Mouse (Mus musculus): ENCODE results near the gene Olfr401. TPM values are rescaled to one million over a fixed set of nuclear protein-coding genes. Genes with fewer than 3 reads are reported as not detected.

Gene Olfr401
- polyA plus RNA-seq, 1 experiment from 2014 or later, result not detected

Other genes starting within 250 kb of the Olfr401 start
- not detected in 2 replicates for gene Olfr394, start 222.9 kb upstream of the Olfr401 start, polyA plus RNA-seq (2014; fragmentation: Nextera tagmentation; extraction: Ambion mirVana)
- gene Olfr395, start 204.4 kb upstream of the Olfr401 start, polyA plus RNA-seq (2014; fragmentation: Nextera tagmentation; extraction: Ambion mirVana), result not detected in 2 replicates
- gene Olfr23, start 177.0 kb upstream of the Olfr401 start, polyA plus RNA-seq (2014; fragmentation: Nextera tagmentation; extraction: Ambion mirVana), result not detected in 2 replicates
- not detected in 2 replicates for gene Olfr397, start 152.9 kb upstream of the Olfr401 start, polyA plus RNA-seq (2014; fragmentation: Nextera tagmentation; extraction: Ambion mirVana)
- gene Olfr398, start 123.3 kb upstream of the Olfr401 start, polyA plus RNA-seq (2014; fragmentation: Nextera tagmentation; extraction: Ambion mirVana), result not detected in 2 replicates
- not detected in 2 replicates for gene Olfr139, start 57.2 kb upstream of the Olfr401 start, polyA plus RNA-seq (2014; fragmentation: Nextera tagmentation; extraction: Ambion mirVana)
- gene Olfr399, start 57.1 kb upstream of the Olfr401 start, polyA plus RNA-seq (2014; fragmentation: Nextera tagmentation; extraction: Ambion mirVana), result not detected in 2 replicates
- not detected in 2 replicates for gene Zfp616, start 43.8 kb upstream of the Olfr401 start, polyA plus RNA-seq (2014; fragmentation: Nextera tagmentation; extraction: Ambion mirVana)
- gene Olfr402, start 39.8 kb downstream of the Olfr401 start, polyA plus RNA-seq (2014; fragmentation: Nextera tagmentation; extraction: Ambion mirVana), result not detected in 2 replicates
- not detected in 2 replicates for gene Olfr403, start 72.5 kb downstream of the Olfr401 start, polyA plus RNA-seq (2014; fragmentation: Nextera tagmentation; extraction: Ambion mirVana)
- gene Olfr43, start 97.7 kb downstream of the Olfr401 start, polyA plus RNA-seq (2014; fragmentation: Nextera tagmentation; extraction: Ambion mirVana), result not detected in 2 replicates
- not detected in 2 replicates for gene Olfr406, start 146.1 kb downstream of the Olfr401 start, polyA plus RNA-seq (2014; fragmentation: Nextera tagmentation; extraction: Ambion mirVana)
- gene Olfr59, start 170.0 kb downstream of the Olfr401 start, polyA plus RNA-seq (2014; fragmentation: Nextera tagmentation; extraction: Ambion mirVana), result not detected in 2 replicates
- gene Olfr410, start 224.3 kb downstream of the Olfr401 start, polyA plus RNA-seq (2014; fragmentation: Nextera tagmentation; extraction: Ambion mirVana), result not detected in 2 replicates
- not detected in 2 replicates for gene Olfr411, start 238.9 kb downstream of the Olfr401 start, polyA plus RNA-seq (2014; fragmentation: Nextera tagmentation; extraction: Ambion mirVana)
- gene Olfr412, start 248.4 kb downstream of the Olfr401 start, polyA plus RNA-seq (2014; fragmentation: Nextera tagmentation; extraction: Ambion mirVana), result not detected in 2 replicates